Mouse (Mus musculus) liver, embryonic 11.5 days (tissue): ENCODE measurements at regions not wholly inside any gene's neighbourhood (a gene's known extent, or its start where the extent isn't known, plus 50 kb on each side); places are given as distances from the start of the nearest gene placed in this dataset.
A peak's percentile ranks its signal among the peaks of the same experiment; 100 is the strongest.

Experiments
- microRNA counts: library from miRNA; unstranded; fragments of <30 nt; microRNA quantifications from one replicate; lab custom pipeline; 2015
- microRNA-seq: library from miRNA; unstranded; fragments of <30 nt; microRNA quantifications from one replicate; pipeline ENCODE4, GENCODE M21; 2017; ENCODE audit warnings: borderline number of aligned reads

MicroRNA genes in the stretch of these regions (microRNA counts, 519-probe panel; counts per million panel counts)
- microRNA mmu-miR-30a (lab: Ali Mortazavi, UCI) (4,616 counts per million, percentile 33 among the panel's probes with 10 or more counts), microRNA mmu-miR-30c (lab: Ali Mortazavi, UCI) (5,640 counts per million, percentile 57 among the panel's probes with 10 or more counts)

Small RNA genes lying in the stretch of these regions (microRNA-seq; reads per million reads assigned to microRNA genes)
- 16,976 reads per million, percentile 96 among the genes with 10 or more reads in this experiment for gene Mir30a
- gene Mir30c-2: 63.7 reads per million, percentile 45 among the genes with 10 or more reads in this experiment
